Mouse (Mus musculus): ENCODE measurements around the gene Ccdc189.

Ccdc189 gene

DNA sequence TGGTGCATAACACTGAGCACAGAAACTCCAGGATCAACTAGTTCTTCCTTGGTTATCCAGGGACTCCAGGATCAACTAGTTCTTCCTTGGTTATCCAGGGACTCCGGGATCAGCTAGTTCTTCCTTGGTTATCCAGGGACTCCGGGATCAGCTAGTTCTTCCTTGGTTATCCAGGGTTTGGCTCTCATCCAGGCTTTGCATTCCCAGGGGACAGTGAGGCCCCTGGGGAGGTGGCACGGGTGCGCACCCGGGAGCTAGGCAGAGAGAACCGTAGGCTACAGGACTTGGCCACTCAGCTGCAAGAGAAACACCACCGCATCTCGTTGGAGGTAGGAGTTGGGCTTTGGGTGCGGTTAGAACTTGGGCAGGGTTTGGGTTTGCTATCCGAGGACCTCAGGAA is 2.7 kb upstream of the Ccdc189 start:
- DNase-seq (ENCODE audit: low spot score) = no peak

DNA sequence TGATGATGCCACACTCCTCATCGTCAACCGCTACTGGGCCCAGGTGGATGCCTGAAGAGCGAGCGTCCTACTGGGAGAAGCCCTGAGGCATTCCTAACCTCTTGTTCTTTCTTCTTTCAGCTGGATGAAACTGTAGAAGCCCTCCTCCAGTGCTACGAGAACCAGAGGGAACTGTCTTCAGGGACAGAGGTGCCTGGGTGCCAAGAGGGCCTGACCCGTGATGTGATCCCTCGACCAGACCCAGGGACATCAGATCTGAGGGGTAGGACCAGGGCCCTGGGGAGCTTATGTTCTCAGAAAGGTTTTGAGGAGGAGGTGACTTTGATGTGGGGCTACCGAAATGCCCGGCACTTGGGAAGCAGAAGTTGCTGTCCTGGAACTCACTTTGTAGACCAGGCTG is 1.2 kb upstream of the Ccdc189 start:
- no peak for DNase-seq (ENCODE audit: low spot score)

DNA sequence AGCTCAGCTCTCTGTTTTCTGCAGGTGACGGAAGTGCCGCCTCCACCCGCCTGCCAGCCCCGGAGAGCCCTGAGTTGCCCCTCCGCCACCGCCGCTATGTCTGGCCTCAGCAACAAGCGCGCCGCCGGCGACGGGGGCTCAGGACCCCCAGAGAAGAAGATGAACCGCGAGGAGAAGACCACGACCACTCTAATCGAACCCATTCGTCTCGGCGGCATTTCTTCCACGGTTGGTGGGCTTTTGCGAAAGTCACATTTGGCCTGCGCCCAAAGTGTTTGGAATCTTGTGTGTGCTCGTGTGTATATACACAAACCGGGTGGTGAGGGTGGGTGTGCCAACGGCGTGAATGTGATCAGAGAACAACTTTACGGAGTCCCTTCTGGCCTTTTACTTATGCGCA is 506 bp upstream of the Ccdc189 start:
- DNase-seq (ENCODE audit: low spot score) = no peak

DNA sequence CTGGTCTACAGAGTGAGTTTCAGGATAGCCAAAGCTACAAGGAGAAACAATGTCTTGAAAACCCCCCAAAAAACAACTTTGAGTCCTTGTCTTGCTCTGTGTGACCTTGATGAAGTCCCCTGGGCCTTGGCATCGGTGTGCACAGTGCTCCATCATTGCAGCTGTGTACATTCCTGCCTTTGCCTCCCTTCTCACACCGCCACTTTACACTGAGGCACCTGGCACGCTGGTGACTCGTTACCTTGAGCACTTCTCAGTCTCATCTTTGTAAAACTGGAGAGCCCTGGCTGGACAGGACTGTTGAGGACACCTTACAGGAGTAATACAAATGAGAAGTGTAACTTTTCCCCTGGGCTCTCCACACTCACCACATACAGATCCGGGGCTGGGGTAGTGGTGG is 1.2 kb downstream of the Ccdc189 start:
- DNase-seq (ENCODE audit: low spot score) = no peak

DNA sequence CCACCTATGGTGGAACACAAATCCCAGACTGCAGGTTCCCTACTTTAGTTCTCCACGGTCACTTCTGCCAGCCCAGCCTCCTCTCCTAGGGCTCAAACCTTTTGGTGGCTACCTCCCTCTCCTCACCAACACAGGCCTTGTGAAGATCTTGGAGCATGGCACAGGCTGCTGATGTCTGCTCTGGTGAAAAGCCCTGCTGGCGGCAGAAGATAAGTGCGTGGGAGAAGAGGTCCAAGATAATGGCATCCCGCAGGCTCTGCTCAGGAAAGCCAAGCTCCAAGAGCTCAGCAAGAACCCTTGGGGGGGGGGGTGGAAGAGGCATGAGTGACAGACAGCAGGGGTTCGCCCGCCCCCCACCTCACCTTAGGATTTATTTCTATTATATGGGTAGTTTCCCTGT is 2.2 kb downstream of the Ccdc189 start:
- DNase-seq (ENCODE audit: low spot score) = no peak

DNA sequence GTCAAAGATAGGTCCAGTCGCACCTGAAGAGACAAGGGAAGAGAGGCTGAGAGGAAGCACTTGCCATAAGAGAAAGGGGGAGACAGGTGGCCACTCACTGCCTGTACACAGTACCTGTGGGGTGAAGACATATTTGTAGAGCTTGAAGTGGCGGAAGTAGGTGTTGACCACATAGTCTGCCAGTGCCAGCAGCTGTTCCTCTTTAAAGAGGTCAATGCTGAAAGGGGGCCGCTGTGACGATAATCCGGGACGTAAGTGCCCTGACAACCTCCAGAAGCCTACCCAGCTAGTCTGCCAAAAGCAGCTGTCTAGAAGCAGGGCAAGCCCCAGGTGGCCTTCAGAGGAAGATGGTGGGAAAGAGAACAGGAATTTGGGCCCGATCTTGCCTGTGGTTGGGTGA is 3.4 kb downstream of the Ccdc189 start:
- DNase-seq (ENCODE audit: low spot score) = no peak

DNA sequence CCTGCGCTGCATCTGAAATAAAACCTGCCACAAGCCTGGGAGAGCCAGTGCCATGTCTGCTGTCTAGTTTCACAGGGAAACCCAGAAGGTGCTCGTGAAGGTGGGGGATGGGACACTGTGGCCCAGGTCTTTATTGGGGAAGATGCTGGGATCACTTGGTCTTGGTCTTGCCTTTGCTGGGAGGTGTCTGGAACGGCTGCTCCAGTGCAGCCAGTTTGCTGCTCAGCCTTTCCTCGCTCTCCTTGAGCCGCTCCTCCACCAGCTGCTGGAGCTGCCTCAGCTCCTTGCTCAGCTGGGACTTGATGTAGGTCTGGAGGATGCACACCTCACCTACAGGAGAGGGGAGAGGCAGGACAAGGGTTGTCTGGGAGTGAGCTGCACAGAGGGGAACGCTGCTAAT is 5.1 kb downstream of the Ccdc189 start:
- DNase-seq (ENCODE audit: low spot score) = no peak

DNA sequence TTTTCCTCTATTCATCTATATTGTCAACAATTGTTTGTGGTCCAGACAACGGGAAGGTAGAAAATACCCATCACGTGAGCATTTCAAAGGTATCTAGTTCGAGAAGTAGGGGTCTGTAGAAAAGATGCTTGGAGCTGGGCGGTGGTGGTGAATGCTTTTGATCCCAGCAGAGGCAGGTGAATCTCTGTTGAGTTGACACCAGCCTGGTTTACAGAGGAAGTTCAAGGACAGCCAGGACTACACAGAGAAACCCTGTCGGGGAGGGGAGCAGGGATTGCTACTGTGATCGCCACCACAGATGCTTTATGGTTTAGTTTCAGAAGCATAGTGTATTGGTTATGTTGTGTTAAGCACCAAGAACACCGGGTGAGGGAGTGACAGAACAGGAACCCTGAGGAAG is 14.3 kb downstream of the Ccdc189 start:
- DNase-seq (ENCODE audit: low spot score) = no peak

DNA sequence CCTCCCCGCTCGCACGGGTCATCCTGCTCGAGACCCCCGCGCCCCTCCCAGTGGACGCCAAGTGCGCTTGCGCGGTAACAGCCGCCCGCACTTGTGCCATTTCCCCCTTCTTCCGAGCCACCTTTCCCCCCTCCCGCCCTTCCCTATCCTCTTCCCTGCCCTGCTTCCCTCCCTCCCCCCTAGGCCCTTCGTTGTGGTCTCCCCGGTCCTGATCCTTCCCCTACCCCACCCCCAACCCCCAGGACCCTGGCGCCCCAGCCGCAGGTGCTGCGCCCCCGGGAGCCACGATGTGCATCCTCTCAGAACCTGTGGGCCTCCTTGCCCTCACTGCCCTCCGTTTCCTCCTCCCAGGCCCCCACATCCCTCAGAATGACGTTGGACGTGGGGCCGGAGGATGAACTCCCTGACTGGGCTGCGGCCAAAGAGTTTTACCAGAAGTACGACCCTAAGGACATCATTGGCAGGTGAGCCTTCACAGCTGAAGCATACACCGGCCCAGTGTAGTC is 14.8 kb downstream of the Ccdc189 start:
- DNase-seq (ENCODE audit: low spot score) = no peak

DNA sequence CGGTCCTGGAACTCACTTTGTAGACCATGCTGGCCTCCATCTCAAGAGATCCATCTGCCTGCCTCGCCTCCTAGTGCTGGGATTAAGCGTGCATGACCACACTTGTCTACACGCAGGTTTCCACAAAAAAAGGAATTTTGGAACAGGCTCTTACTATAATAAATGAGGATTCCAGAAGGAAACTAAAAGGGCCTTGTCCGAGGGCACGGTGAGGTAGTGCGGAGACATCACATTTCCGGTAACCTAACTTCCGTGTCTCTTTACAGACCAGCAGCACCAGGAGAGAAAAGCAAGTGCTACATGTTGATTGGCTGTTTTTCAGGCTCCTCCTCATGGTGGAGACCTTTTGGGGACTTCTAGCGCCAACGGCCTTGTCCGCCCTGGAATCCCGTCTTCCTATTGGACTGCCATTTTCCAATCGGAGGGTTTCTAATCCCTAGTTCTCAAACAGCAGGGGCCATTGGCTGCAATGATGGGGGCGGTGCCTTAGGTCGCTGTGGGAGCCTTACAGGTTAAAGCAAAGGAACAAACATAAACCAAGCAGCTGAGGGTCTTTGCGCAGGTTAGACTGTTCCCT is 15.4 kb downstream of the Ccdc189 start, which contains the start of gene Phkg2:
Gene Phkg2, plus strand, starts transcription at position 446 of the 577 bp plus-strand sequence.
- DNase-seq (ENCODE audit: low spot score) = peak; percentile 63

DNA sequence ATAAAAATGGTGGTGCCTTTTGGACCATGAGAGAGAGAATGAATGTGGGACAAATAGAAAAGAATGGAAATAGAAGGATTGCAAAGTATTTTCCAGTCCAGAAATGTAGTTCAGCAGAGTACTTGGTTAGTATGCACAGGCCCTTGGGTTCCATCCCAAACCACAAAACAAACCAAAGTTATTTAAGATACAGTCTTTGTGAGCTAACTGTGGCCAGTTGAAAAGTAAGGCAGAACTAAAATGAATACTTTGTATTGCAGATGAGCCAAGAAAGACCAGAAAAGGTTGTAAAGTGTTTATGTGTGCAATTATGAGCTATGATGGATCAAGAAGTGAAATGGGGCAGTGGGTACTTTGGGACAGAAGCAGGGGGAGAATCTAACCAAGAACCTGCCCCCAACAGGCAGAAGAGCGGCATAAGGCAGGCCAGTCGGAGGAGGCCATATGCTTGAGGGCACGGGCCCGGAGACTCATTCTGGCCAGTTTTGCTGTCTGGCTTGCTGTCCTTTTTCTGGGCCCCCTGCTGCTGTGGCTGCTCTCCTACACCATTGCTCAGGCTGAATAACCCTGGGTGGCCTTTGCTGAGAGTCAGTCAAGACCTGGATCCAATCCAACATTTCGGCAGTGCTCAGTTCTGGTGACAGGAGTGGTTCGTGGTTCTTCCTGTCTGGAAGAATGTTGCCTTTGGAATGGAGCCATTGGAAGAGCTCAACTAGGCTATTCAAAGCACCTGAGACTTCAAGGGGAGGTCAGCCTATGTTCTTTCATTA is 23.8 kb downstream of the Ccdc189 start:
- no peak for DNase-seq (ENCODE audit: low spot score)

DNA sequence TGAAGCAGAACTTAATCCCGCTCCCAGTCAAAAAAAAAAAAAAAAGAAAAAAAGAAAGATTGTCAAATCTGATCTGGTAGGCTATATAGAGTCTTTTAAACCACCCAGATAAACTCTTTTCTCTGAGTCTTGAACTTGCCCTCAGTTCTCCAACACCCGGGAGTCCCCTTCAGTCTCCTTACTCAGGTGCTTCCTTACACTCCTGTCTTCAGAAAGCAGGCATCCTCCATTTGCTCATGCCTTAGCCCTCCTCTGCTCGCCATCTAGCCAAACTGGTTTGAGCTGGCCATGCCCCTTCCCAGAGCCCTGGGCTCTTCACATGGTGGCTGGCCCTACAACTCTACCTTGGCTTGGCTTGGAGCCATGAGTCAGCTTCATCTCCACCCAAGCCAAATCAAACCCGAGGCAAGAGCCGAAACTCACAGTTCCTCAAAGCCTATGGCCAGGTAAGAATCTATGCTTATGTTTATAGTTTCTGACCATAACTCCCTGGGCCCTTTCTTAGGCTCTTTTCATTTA is 27.0 kb downstream of the Ccdc189 start, which contains the start of gene Tmem265:
Gene Tmem265, plus strand, starts transcription at position 51 of the 519 bp plus-strand sequence.
- no peak for DNase-seq (ENCODE audit: low spot score)

DNA sequence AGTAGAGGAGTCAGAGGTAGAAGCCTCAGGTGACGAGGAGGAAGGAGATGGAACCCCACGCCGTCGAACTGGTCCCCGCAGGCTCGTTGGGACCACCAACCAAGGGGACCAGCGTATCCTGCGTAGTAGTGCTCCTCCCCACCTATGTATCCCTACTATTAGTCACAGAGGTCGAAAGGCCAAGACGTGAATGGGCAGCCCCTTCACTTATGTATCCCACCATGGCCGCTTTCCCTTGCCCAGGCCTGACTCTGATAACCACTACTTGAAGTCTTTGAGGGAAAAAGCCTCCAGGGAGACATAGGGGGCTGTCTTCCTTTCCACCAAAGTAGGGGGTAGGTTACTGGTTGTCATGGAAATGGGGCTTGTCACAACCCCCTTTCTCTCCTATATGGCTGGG is 27.8 kb downstream of the Ccdc189 start:
- DNase-seq (ENCODE audit: low spot score) = no peak

DNA sequence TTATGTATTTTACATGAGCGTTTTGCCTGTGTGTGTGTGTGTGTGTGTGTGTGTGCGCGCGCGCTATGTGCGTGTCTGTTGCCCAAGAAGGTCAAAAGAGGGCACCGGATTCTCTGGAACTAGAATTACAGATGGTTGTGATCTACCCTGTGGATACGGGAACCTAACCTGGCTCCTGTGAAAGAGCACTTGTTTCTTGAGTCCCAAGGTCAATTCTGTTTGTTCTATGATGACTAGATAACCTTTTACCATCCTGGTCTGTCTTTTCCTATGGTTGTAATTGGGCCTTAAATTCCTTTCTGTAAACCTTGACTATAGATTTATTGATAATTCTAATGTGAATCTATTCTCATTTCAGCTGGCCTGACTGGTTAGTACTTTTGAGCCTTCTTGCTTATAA is 36.8 kb downstream of the Ccdc189 start:
- DNase-seq (ENCODE audit: low spot score) = no peak

DNA sequence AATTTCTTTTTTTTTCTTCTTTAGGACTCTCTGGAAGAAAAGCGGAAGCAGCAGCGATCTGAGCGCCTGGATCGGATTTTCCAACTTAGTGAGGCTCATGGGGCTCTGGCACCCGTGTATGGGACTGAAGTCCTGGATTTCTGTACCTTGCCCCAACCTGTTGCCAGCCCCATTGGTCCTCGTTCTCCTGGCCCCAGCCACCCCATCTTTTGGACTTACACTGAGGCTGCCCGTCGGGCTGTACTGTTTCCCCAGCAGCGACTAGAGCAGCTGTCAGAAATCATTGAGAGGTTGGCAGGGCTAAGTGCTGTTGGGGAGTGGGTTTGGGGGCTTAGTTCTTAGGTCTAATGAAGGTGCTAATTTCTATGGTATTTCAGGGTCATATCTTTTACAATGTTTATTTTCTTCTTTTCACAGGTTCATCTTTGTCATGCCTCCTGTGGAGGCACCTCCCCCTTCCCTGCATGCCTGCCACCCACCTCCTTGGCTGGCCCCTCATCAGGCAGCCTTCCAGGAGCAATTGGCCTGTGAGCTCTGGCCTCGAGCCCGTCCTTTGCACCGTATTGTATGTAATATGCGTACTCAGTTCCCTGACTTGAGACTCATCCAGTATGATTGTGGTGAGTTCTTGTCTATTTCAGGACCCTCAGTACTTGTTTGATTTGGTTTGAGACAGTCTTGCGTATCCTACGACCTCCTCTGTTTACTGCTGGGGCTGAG is 39.1 kb downstream of the Ccdc189 start:
- no peak for DNase-seq (ENCODE audit: low spot score)

DNA sequence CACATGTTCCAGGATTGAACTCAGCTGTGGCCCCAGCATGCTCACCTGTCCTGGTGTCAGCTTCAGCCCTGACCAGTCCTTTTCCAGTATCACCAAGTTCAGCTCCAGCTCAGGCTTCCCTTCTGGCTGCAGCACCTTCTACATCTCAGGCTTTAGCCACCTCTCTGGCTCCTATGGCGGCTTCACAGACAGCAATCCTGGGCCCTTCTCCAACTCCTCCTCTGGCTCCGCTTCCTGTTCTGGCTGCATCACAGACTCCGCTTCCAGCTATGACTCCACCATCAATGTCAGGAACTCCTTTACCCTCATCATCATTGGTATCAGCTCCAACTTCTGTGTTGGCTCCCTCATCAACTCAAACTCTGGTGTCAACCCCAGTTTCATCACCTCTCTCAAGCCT is 46.7 kb downstream of the Ccdc189 start:
- DNase-seq (ENCODE audit: low spot score) = no peak
